Mouse (Mus musculus): ENCODE measurements around the gene Abr. TPM values are rescaled to one million over a fixed set of nuclear protein-coding genes. Genes with fewer than 3 reads are reported as not detected.
A peak's percentile ranks its signal among the peaks of the same experiment; 100 is the strongest.

Gene Abr
- polyA plus RNA-seq, 2 experiments = 39.7 to 67.5 TPM

DNA sequence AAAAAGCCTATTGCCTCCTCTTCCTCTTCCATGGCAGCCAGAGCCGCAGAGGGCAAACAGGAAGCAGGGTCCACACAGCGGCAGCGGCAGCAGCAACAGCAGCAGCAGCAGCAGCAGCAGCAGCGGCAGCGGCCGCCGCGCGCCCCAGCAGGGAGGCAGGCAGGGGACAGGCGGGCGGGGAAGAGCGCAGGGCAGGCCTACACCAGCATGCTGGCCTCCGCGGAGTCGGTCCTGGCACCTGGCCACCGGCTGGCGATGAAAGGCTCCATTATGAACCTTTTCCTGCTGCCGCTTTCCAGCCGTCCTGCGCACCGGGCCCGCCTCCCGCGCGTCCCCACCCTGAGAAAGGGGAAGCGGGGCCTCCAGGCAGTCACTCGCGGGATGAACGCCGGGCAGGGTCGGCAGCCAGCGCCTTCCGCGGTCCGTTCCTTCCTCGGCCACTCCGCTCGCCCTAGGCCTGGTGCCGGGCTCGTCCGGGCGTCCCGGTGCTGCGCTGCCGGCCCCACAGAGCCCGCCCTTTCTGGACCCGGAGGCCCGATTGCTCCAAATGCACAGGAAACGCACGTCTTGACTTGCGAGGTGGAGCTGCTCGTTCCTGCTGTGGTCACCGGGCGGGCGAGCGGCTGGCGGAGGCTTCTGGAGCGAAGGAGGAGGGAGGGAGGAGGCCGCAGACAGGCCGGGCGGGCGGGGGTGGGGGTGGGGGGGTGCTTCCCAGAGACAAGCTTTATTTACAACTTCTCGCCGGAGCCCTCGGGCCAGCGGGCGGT, 127.6 kb downstream of the Abr start:
- Histone ChIP-seq H3K9ac (ENCODE audit: low read depth, low read length, severe bottlenecking) (peak overlapping the region; percentile 89), H3K27ac (replicated peaks; ENCODE audit: low read depth, low read length) (peak overlapping the region; percentile 99), H3K9me3 (ENCODE audit: control insufficient read depth, low read length) (no peaks in the 10 kb centered on the region), H3K27me3 (ENCODE audit: control insufficient read depth, insufficient read depth, low read length) (no peaks in the 10 kb centered on the region), H3K4me2 (replicated peaks; ENCODE audit: low read depth, low read length, severe bottlenecking) (peak overlapping the region; percentile 80), H3K4me1 (ENCODE audit: control insufficient read depth, insufficient read depth, low read length) (peaks cover 60% of the 10 kb centered on the region), H3K4me3 (replicated peaks; ENCODE audit: low read length) (peak overlapping the region; percentile 61), H3K36me3 (ENCODE audit: control insufficient read depth, insufficient read depth, low read length) (no peaks in the 10 kb centered on the region)
- DNase-seq (ENCODE audit: low spot score) (peak; percentile 82), ATAC-seq (ENCODE audit: low FRiP score, low read depth) (peak; percentile 74)
- TF ChIP-seq POLR2A (IDR thresholded peaks at IDR 0.05; ENCODE audit: borderline replicate concordance, extremely low read depth, insufficient read depth, insufficient read length) = no peak
- WGBS = under 1% methylated on average over 47 of the region's 67 CpGs

DNA sequence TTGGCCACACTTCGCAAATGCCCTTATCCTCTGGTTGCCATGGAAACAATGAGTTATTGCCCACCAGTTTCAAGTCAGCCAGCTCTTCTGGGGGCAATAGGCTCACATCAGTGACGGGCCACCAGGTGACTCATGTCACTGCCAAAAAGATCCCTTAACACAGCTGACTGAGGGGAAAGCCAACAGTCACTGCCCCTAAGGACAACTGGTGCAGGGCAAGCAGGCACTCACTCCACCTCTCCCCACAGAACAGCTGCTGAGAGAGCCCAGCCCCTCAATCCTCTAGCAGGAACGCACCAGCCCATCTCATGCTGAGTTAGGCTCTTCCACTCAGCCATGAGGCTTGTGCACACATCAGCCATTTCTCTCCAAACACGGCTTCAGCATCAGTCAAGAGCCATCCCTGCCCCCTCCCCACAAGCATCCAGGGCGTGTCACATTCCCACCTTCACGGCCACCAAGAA, 128.3 kb downstream of the Abr start:
- H3K4me3 ChIP-seq (replicated peaks; ENCODE audit: low read length) = peak overlapping the region; percentile 61
- H3K36me3 ChIP-seq (ENCODE audit: control insufficient read depth, insufficient read depth, low read length) = no peaks in the 10 kb centered on the region
- no peaks in the 10 kb centered on the region for H3K9me3 ChIP-seq (ENCODE audit: control insufficient read depth, low read length)
- peak overlapping the region; percentile 99 for H3K27ac ChIP-seq (replicated peaks; ENCODE audit: low read depth, low read length)
- TF ChIP-seq POLR2A (IDR thresholded peaks at IDR 0.05; ENCODE audit: borderline replicate concordance, extremely low read depth, insufficient read depth, insufficient read length) = no peak
- H3K9ac ChIP-seq (ENCODE audit: low read depth, low read length, severe bottlenecking) = peak overlapping the region; percentile 89
- WGBS = 5% methylated on average over 6 of the region's 6 CpGs
- H3K4me2 ChIP-seq (replicated peaks; ENCODE audit: low read depth, low read length, severe bottlenecking) = peak overlapping the region; percentile 80
- ATAC-seq (ENCODE audit: low FRiP score, low read depth) (peak; percentile 63), DNase-seq (ENCODE audit: low spot score) (peak; percentile 75)
- no peaks in the 10 kb centered on the region for H3K27me3 ChIP-seq (ENCODE audit: control insufficient read depth, insufficient read depth, low read length)
- H3K4me1 ChIP-seq (ENCODE audit: control insufficient read depth, insufficient read depth, low read length) = peaks cover 64% of the 10 kb centered on the region

DNA sequence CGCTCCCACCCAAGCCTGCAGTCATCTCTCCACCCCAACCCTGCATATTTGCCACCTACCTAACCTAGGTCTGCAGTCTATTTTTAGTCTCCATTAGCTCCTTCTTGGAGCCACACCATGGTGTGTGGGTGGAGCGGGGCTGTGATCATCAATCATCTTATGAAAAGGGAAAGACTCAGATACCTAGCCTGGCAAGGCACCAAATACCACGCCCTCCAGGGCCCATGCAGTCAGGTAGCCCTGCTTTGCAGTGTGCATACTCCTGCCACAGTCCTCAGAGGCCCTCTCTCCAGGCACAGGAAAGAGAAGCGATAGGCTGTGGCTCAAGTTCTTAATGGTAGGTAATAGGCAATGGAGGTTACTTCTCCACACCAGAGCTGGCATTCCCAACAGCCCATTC, 128.9 kb downstream of the Abr start:
- WGBS = 65% methylated on average over 4 of the region's 4 CpGs
- ATAC-seq (ENCODE audit: low FRiP score, low read depth) (no peak), DNase-seq (ENCODE audit: low spot score) (peak; percentile 51)
- Histone ChIP-seq H3K4me2 (replicated peaks; ENCODE audit: low read depth, low read length, severe bottlenecking) (peak overlapping the region; percentile 80), H3K27ac (replicated peaks; ENCODE audit: low read depth, low read length) (peak overlapping the region; percentile 99; the same call in 1 of the 2 replicates), H3K9ac (ENCODE audit: low read depth, low read length, severe bottlenecking) (peak overlapping the region; percentile 89; the same call in 1 of the 2 replicates), H3K4me1 (ENCODE audit: control insufficient read depth, insufficient read depth, low read length) (peaks cover 64% of the 10 kb centered on the region), H3K9me3 (ENCODE audit: control insufficient read depth, low read length) (no peaks in the 10 kb centered on the region), H3K4me3 (replicated peaks; ENCODE audit: low read length) (peak overlapping the region; percentile 61), H3K36me3 (ENCODE audit: control insufficient read depth, insufficient read depth, low read length) (no peaks in the 10 kb centered on the region), H3K27me3 (ENCODE audit: control insufficient read depth, insufficient read depth, low read length) (no peaks in the 10 kb centered on the region)
- TF ChIP-seq POLR2A (IDR thresholded peaks at IDR 0.05; ENCODE audit: borderline replicate concordance, extremely low read depth, insufficient read depth, insufficient read length) = no peak

DNA sequence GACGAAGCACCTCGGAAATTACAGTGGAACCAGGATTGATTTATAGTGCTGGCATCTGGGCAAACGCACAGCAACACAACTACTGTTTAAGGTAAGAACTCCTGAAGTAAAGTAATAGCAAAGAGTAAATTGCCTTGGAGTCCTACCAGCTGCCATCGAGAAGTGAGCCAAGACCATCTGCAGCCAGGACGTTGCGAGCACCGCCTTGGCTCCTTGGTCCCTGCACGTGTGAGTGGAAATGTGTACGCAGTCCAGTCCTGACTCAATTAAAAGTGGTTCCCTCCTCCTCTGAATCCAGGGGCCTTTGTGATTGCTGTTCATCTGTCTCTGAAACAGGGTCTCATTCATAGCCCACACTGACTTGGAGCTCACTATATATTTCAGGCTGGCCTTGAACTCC, 130.3 kb downstream of the Abr start:
- DNase-seq (ENCODE audit: low spot score) = peak; percentile 52
- Histone ChIP-seq H3K9me3 (ENCODE audit: control insufficient read depth, low read length) (no peaks in the 10 kb centered on the region), H3K4me1 (ENCODE audit: control insufficient read depth, insufficient read depth, low read length) (peaks cover 64% of the 10 kb centered on the region), H3K27me3 (ENCODE audit: control insufficient read depth, insufficient read depth, low read length) (no peaks in the 10 kb centered on the region), H3K36me3 (ENCODE audit: control insufficient read depth, insufficient read depth, low read length) (no peaks in the 10 kb centered on the region), H3K27ac (replicated peaks; ENCODE audit: low read depth, low read length) (peak overlapping the region; percentile 33; the same call in 1 of the 2 replicates), H3K9ac (ENCODE audit: low read depth, low read length, severe bottlenecking) (no peak overlapping the region; the same call in 1 of the 2 replicates), H3K4me2 (replicated peaks; ENCODE audit: low read depth, low read length, severe bottlenecking) (peak overlapping the region; percentile 80), H3K4me3 (replicated peaks; ENCODE audit: low read length) (0 out of 2 replicates have a peak overlapping the region, but pooled peaks have one; percentile 1)
- no peak for TF ChIP-seq POLR2A (IDR thresholded peaks at IDR 0.05; ENCODE audit: borderline replicate concordance, extremely low read depth, insufficient read depth, insufficient read length)
- no peak for ATAC-seq (ENCODE audit: low FRiP score, low read depth)
- 34% methylated on average over 9 of the region's 9 CpGs for WGBS

DNA sequence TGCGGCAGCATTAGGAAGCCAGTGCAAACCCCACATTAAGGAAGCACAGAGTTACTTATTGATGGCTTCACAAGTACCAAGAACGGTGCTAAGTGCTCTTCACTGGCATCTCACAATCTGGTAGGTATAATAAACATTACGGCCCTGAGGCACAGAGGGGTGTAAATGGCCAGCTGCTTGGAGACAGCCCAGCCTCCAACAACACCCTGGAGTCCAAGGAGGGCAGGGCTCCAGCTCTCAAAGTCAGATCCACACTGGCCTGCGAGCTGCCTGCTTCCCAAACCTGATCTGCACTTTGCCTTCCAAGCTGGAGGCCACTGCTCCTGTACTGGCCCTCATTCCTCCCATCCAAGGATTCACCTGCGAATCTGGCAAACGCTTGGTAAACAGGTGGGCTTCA, 132.7 kb downstream of the Abr start:
- TF ChIP-seq POLR2A (IDR thresholded peaks at IDR 0.05; ENCODE audit: borderline replicate concordance, extremely low read depth, insufficient read depth, insufficient read length) = no peak
- H3K27ac ChIP-seq (replicated peaks; ENCODE audit: low read depth, low read length) = no peak overlapping the region
- peaks cover 48% of the 10 kb centered on the region for H3K4me1 ChIP-seq (ENCODE audit: control insufficient read depth, insufficient read depth, low read length)

More for the DNA sequence above, 132.7 kb downstream of the Abr start:
- no peak overlapping the region for H3K9ac ChIP-seq (ENCODE audit: low read depth, low read length, severe bottlenecking)
- 43% methylated on average over 6 of the region's 6 CpGs for WGBS
- no peak overlapping the region for H3K4me3 ChIP-seq (replicated peaks; ENCODE audit: low read length)
- no peak for DNase-seq (ENCODE audit: low spot score)
- H3K36me3 ChIP-seq (ENCODE audit: control insufficient read depth, insufficient read depth, low read length) = 0 out of 2 replicates have a peak, but pooled peaks cover 5% of the 10 kb centered on the region
- ATAC-seq (ENCODE audit: low FRiP score, low read depth) = no peak
- H3K4me2 ChIP-seq (replicated peaks; ENCODE audit: low read depth, low read length, severe bottlenecking) = no peak overlapping the region
- H3K9me3 ChIP-seq (ENCODE audit: control insufficient read depth, low read length) = no peaks in the 10 kb centered on the region
- no peaks in the 10 kb centered on the region for H3K27me3 ChIP-seq (ENCODE audit: control insufficient read depth, insufficient read depth, low read length)

All from limb, embryonic 14.5 days (tissue).